Mouse (Mus musculus) MEL (cell line): Measurements from ENCODE around the gene Fam193b. TPM values are rescaled to one million over a fixed set of nuclear protein-coding genes. Genes with fewer than 3 reads are reported as not detected.

ENCODE experiments used
- DNase-seq: peaks from one replicate; pipeline ENCODE4 v3.0.0; 2011; ENCODE audit warnings: low read depth, low spot score
- H3K27ac ChIP-seq: 2 replicates; pipeline ENCODE4 v1.5.1; 2012; ENCODE audit warnings: low read depth, mild to moderate bottlenecking, control low read depth, low read length, moderate library complexity; ENCODE audit not compliant: control insufficient read depth
- H3K27me3 ChIP-seq, 2 experiments: fragments of 150-350 bp in 1 of 2; sonication (generic) in 1 of 2; 2 replicates each; pipeline ENCODE4 v1.6.1; 2012; ENCODE audit warnings: low read length in 2 of 2, mild to moderate bottlenecking in 2 of 2, improper control_type of control experiment in 1 of 2, moderate library complexity in 1 of 2; ENCODE audit not compliant: insufficient read depth in 2 of 2, control insufficient read depth in 1 of 2
- H3K36me3 ChIP-seq, 2 experiments: 2 replicates each; pipeline ENCODE4 v1.6.1; 2012 to 2014; ENCODE audit warnings: low read length in 2 of 2, improper control_type of control experiment in 1 of 2, inconsistent platforms in 1 of 2, mild to moderate bottlenecking in 1 of 2; ENCODE audit not compliant: insufficient read depth in 2 of 2, control insufficient read depth in 1 of 2
- H3K4me1 ChIP-seq, 2 experiments: fragments of 150-350 bp in 1 of 2; sonication (generic) in 1 of 2; 2 replicates each; pipeline ENCODE4 v1.6.1; 2012; ENCODE audit warnings: low read length in 2 of 2, improper control_type of control experiment in 1 of 2, mild to moderate bottlenecking in 1 of 2; ENCODE audit not compliant: insufficient read depth in 2 of 2, control insufficient read depth in 1 of 2
- H3K4me3 ChIP-seq, 2 experiments: fragments of 150-350 bp in 1 of 2; sonication (generic) in 1 of 2; 2 replicates each; pipeline ENCODE4 v1.5.1; 2012; ENCODE audit warnings: low read depth in 2 of 2, low read length in 2 of 2, mild to moderate bottlenecking in 2 of 2, moderate library complexity in 2 of 2, control low read depth in 1 of 2, improper control_type of control experiment in 1 of 2; ENCODE audit not compliant: control insufficient read depth in 1 of 2, insufficient read depth in 1 of 2
- H3K79me2 ChIP-seq: 2 replicates; pipeline ENCODE4 v1.6.1; 2012; ENCODE audit warnings: mild to moderate bottlenecking, low read length, moderate library complexity; ENCODE audit not compliant: control insufficient read depth, poor library complexity, insufficient read depth
- H3K9ac ChIP-seq: 2 replicates; pipeline ENCODE4 v1.6.1; 2012; ENCODE audit warnings: low read depth, mild to moderate bottlenecking, control low read depth, low read length, moderate library complexity; ENCODE audit not compliant: control insufficient read depth, poor library complexity, severe bottlenecking
- H3K9me3 ChIP-seq: fragments of 150-350 bp; sonication (generic); replicated peaks from 2 replicates; pipeline ENCODE4 v1.6.1; 2012; ENCODE audit warnings: mild to moderate bottlenecking, low read length, improper control_type of control experiment, moderate library complexity; ENCODE audit not compliant: insufficient read depth
- BHLHE40 ChIP-seq: IDR thresholded peaks from 2 replicates; pipeline ENCODE4 v1.6.1; 2012; ENCODE audit warnings: low read depth, mild to moderate bottlenecking, inconsistent platforms, low read length, improper control_type of control experiment, borderline replicate concordance
- CHD1 ChIP-seq: IDR thresholded peaks from 2 replicates; pipeline ENCODE4 v1.6.1; 2012; ENCODE audit warnings: low read depth, mild to moderate bottlenecking, inconsistent platforms, low read length, improper control_type of control experiment
- CHD2 ChIP-seq: IDR thresholded peaks from 2 replicates; pipeline ENCODE4 v1.6.1; 2011; ENCODE audit warnings: low read length, improper control_type of control experiment
- CTCF ChIP-seq, 3 experiments: IDR thresholded peaks in 2 of 3; conservative IDR thresholded peaks in 1 of 3; 2 replicates each; pipeline ENCODE4 v1.5.1; 2011 to 2012; ENCODE audit warnings: low read length in 3 of 3, low read depth in 2 of 3, mild to moderate bottlenecking in 2 of 3, improper control_type of control experiment in 1 of 3, inconsistent platforms in 1 of 3, mixed read lengths in 1 of 3, moderate library complexity in 1 of 3; ENCODE audit not compliant: control insufficient read depth in 1 of 3, insufficient read depth in 1 of 3, poor library complexity in 1 of 3, severe bottlenecking in 1 of 3
- E2F4 ChIP-seq: IDR thresholded peaks from 2 replicates; pipeline ENCODE4 v1.6.1; 2011; ENCODE audit warnings: low read depth, low read length, improper control_type of control experiment, borderline replicate concordance
- ELF1 ChIP-seq: IDR thresholded peaks from 2 replicates; pipeline ENCODE4 v1.6.1; 2014; ENCODE audit warnings: low read depth, mild to moderate bottlenecking, inconsistent platforms, low read length, improper control_type of control experiment, moderate library complexity
- EP300 ChIP-seq, 2 experiments: IDR thresholded peaks; 2 replicates each; pipeline ENCODE4 v1.6.1; 2011; ENCODE audit warnings: improper control_type of control experiment in 2 of 2, low read length in 2 of 2, low read depth in 1 of 2, mild to moderate bottlenecking in 1 of 2
- ETS1 ChIP-seq: IDR thresholded peaks from 2 replicates; pipeline ENCODE4 v1.6.1; 2012; ENCODE audit warnings: low read depth, mild to moderate bottlenecking, inconsistent platforms, low read length, improper control_type of control experiment, moderate library complexity
- GATA1 ChIP-seq: IDR thresholded peaks from 2 replicates; pipeline ENCODE4 v1.6.1; 2011; ENCODE audit warnings: low read depth, low read length, improper control_type of control experiment
- HCFC1 ChIP-seq: IDR thresholded peaks from 2 replicates; pipeline ENCODE4 v1.6.1; 2012; ENCODE audit warnings: low read depth, mild to moderate bottlenecking, inconsistent platforms, low read length, improper control_type of control experiment, moderate library complexity
- JUND ChIP-seq: IDR thresholded peaks from 2 replicates; pipeline ENCODE4 v1.6.1; 2011; ENCODE audit warnings: low read depth, mild to moderate bottlenecking, improper control_type of control experiment, low read length
- MAX ChIP-seq: IDR thresholded peaks from 2 replicates; pipeline ENCODE4 v1.6.1; 2011; ENCODE audit warnings: low read length, improper control_type of control experiment
- MAZ ChIP-seq: IDR thresholded peaks from 2 replicates; pipeline ENCODE4 v1.6.1; 2012; ENCODE audit warnings: low read depth, mild to moderate bottlenecking, inconsistent platforms, low read length, improper control_type of control experiment
- MEF2A ChIP-seq: IDR thresholded peaks from 2 replicates; pipeline ENCODE4 v1.6.1; 2014; ENCODE audit warnings: low read depth, mild to moderate bottlenecking, inconsistent platforms, low read length, improper control_type of control experiment; ENCODE audit not compliant: poor library complexity, insufficient replicate concordance, severe bottlenecking; ENCODE audit errors: extremely low read depth
- MXI1 ChIP-seq: IDR thresholded peaks from 2 replicates; pipeline ENCODE4 v1.6.1; 2011; ENCODE audit warnings: mild to moderate bottlenecking, low read depth, low read length, improper control_type of control experiment
- MYB ChIP-seq: IDR thresholded peaks from 2 replicates; pipeline ENCODE4 v1.6.1; 2011; ENCODE audit warnings: mild to moderate bottlenecking, low read depth, low read length, improper control_type of control experiment
- MYC ChIP-seq: IDR thresholded peaks from 2 replicates; pipeline ENCODE4 v1.6.1; 2011; ENCODE audit warnings: low read depth, mild to moderate bottlenecking, low read length, improper control_type of control experiment, moderate library complexity
- NELFE ChIP-seq: IDR thresholded peaks from 2 replicates; pipeline ENCODE4 v1.6.1; 2011; ENCODE audit warnings: low read depth, low read length, improper control_type of control experiment
- NRF1 ChIP-seq: IDR thresholded peaks from 2 replicates; pipeline ENCODE4 v1.6.1; 2014; ENCODE audit warnings: low read depth, mild to moderate bottlenecking, inconsistent platforms, low read length, improper control_type of control experiment, moderate library complexity; ENCODE audit not compliant: poor library complexity, insufficient read depth, severe bottlenecking
- POLR2A ChIP-seq, 2 experiments: IDR thresholded peaks; 2 replicates each; pipeline ENCODE4 v1.6.1; 2011 to 2012; ENCODE audit warnings: low read length in 2 of 2, mild to moderate bottlenecking in 2 of 2, control low read depth in 1 of 2, improper control_type of control experiment in 1 of 2, low read depth in 1 of 2, moderate library complexity in 1 of 2; ENCODE audit not compliant: control insufficient read depth in 1 of 2, insufficient read depth in 1 of 2, poor library complexity in 1 of 2
- POLR2AphosphoS2 ChIP-seq: IDR thresholded peaks from 2 replicates; pipeline ENCODE4 v1.6.1; 2011; ENCODE audit warnings: low read length, improper control_type of control experiment
- POLR2AphosphoS5 ChIP-seq: IDR thresholded peaks from 2 replicates; pipeline ENCODE4 v1.6.1; 2012; ENCODE audit warnings: low read depth, borderline replicate concordance, mild to moderate bottlenecking, inconsistent platforms, low read length, moderate library complexity, mixed read lengths
- RAD21 ChIP-seq: IDR thresholded peaks from 2 replicates; pipeline ENCODE4 v1.6.1; 2011; ENCODE audit warnings: mild to moderate bottlenecking, low read depth, low read length, improper control_type of control experiment
- RCOR1 ChIP-seq: IDR thresholded peaks from 2 replicates; pipeline ENCODE4 v1.6.1; 2012; ENCODE audit warnings: low read depth, mild to moderate bottlenecking, inconsistent platforms, low read length, improper control_type of control experiment
- SIN3A ChIP-seq: IDR thresholded peaks from 2 replicates; pipeline ENCODE4 v1.6.1; 2012; ENCODE audit warnings: low read length, improper control_type of control experiment, inconsistent platforms
- SMC3 ChIP-seq: IDR thresholded peaks from 2 replicates; pipeline ENCODE4 v1.6.1; 2011; ENCODE audit warnings: low read depth, low read length, improper control_type of control experiment
- TAL1 ChIP-seq: IDR thresholded peaks from 2 replicates; pipeline ENCODE4 v1.6.1; 2012; ENCODE audit warnings: mild to moderate bottlenecking, inconsistent platforms, low read length, moderate library complexity, mixed read lengths
- TBP ChIP-seq: IDR thresholded peaks from 2 replicates; pipeline ENCODE4 v1.8.0; 2011; ENCODE audit warnings: low read depth, low read length, improper control_type of control experiment
- TCF12 ChIP-seq: IDR thresholded peaks from 2 replicates; pipeline ENCODE4 v1.6.1; 2014; ENCODE audit warnings: low read depth, mild to moderate bottlenecking, inconsistent platforms, low read length, improper control_type of control experiment, moderate library complexity
- UBTF ChIP-seq: IDR thresholded peaks from 2 replicates; pipeline ENCODE4 v1.6.1; 2012; ENCODE audit warnings: low read depth, mild to moderate bottlenecking, inconsistent platforms, low read length, improper control_type of control experiment, moderate library complexity, borderline replicate concordance; ENCODE audit not compliant: insufficient read depth
- USF1 ChIP-seq: IDR thresholded peaks from 2 replicates; pipeline ENCODE4 v1.6.1; 2014; ENCODE audit warnings: low read depth, mild to moderate bottlenecking, inconsistent platforms, low read length, improper control_type of control experiment, moderate library complexity
- USF2 ChIP-seq, 2 experiments: IDR thresholded peaks; 2 replicates each; pipeline ENCODE4 v1.6.1; 2011 to 2012; ENCODE audit warnings: improper control_type of control experiment in 2 of 2, low read length in 2 of 2, borderline replicate concordance in 1 of 2, inconsistent platforms in 1 of 2, low read depth in 1 of 2, mild to moderate bottlenecking in 1 of 2; ENCODE audit not compliant: insufficient read depth in 1 of 2
- ZC3H11A ChIP-seq: IDR thresholded peaks from 2 replicates; pipeline ENCODE4 v1.6.1; 2012; ENCODE audit warnings: low read depth, mild to moderate bottlenecking, inconsistent platforms, low read length, improper control_type of control experiment
- ZKSCAN1 ChIP-seq: IDR thresholded peaks from 2 replicates; pipeline ENCODE4 v1.6.1; 2012; ENCODE audit warnings: low read depth, mild to moderate bottlenecking, inconsistent platforms, low read length, improper control_type of control experiment, moderate library complexity
- ZMIZ1 ChIP-seq: IDR thresholded peaks from 2 replicates; pipeline ENCODE4 v1.6.1; 2012; ENCODE audit warnings: low read depth, mild to moderate bottlenecking, inconsistent platforms, low read length, improper control_type of control experiment, moderate library complexity
- ZNF384 ChIP-seq: IDR thresholded peaks from 2 replicates; pipeline ENCODE4 v1.6.1; 2012; ENCODE audit warnings: low read depth, mild to moderate bottlenecking, inconsistent platforms, low read length, improper control_type of control experiment
- polyA plus RNA-seq, 2 experiments: library from polyadenylated mRNA; stranded (reverse) in 1 of 2; unstranded in 1 of 2; fragments of >175 nt in 1 of 2; fragments of >200 nt in 1 of 2; gene quantifications; 2 replicates each; pipeline versions ENCODE4 v1.2.1 to v1.2.4; 2012; ENCODE audit warnings: low replicate concordance in 2 of 2, low read depth in 1 of 2; ENCODE audit not compliant: insufficient read length in 2 of 2, insufficient read depth in 1 of 2, missing spikeins in 1 of 2
- total RNA-seq: library from RNA; depleted of rRNA; stranded (reverse); fragments of 300-350 nt; gene quantifications from 2 replicates; pipeline ENCODE4 v1.2.3, GENCODE M21; 2012

Gene Fam193b
- total and polyA plus RNA-seq, 3 experiments: 11.9 to 38.7 TPM; not detected in 1

DNA sequence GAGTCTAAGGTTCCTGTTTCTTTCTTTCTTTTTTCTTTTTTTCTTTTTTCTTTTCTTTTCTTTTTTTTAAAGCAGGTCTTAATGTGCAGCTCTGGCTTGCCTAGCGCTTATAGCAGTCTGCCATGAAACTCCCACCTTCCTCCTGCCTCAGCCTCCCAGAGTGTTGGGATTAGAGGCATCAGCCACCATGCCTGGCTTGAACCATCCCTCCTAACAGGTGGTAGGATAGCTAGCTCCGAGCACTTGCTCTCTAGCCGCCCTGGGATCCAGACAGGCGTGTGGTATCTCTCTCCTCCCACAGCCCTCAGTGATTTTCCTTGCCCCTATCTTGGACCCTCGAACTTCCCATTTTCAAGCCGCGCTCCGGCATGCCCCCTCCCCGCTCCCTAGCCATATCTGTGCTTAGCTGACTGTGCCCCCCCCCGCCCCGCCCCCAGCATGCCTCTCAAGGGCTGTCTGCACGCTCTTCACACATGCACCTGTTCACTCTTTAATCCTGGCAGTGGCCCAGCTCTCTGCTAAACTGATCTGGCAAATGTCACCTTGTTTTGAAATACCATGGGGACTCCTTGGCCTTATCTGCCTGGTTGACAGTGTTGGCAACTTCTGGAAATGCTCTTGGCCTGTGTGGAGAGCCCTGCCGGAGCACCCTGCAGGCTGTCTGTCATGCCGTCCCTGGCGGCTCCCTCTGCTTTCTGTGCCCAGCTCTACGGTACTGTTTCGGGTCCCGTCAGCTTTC lies 75.9 kb downstream of the Fam193b start:
- H3K79me2 ChIP-seq: no peaks in the 10 kb centered on the region
- no peak overlapping the region for H3K27ac ChIP-seq
- no peak overlapping the region for H3K4me3 ChIP-seq
- no peak overlapping the region for H3K9ac ChIP-seq
- no peaks in the 10 kb centered on the region for H3K9me3 ChIP-seq
- peaks cover 0 to 11% of the 10 kb centered on the region in 2 experiments; a peak in 2 of 4 replicates for H3K36me3 ChIP-seq
- DNase-seq: peak; percentile 94
- H3K4me1 ChIP-seq: peaks cover 0 to 15% of the 10 kb centered on the region in 2 experiments; a peak in 2 of 4 replicates
- H3K27me3 ChIP-seq: no peaks in the 10 kb centered on the region; a peak in 1 of 4 replicates
- TF ChIP-seq SIN3A: peak; percentile 95
- no peak for TF ChIP-seq ZC3H11A
- no peak for TF ChIP-seq NRF1
- peak; percentile 68; the same call in 1 of the 2 replicates for TF ChIP-seq BHLHE40
- TF ChIP-seq ZMIZ1: no peak
- TF ChIP-seq EP300 (IDR thresholded peaks at IDR 0.05; ENCODE audit: low read depth in 1 of 2, low read length in 2 of 2): peak in 1 of 2 experiments; percentile 74
- no peak for TF ChIP-seq UBTF
- TF ChIP-seq USF1: no peak
- no peak for TF ChIP-seq JUND
- TF ChIP-seq ZKSCAN1: no peak
- TF ChIP-seq ELF1: 0 out of 2 replicates have a peak, but pooled peaks have one; percentile 27
- no peak for TF ChIP-seq TBP
- TF ChIP-seq E2F4: no peak
- peak; percentile 38 for TF ChIP-seq TAL1
- TF ChIP-seq ETS1: peak; percentile 95
- TF ChIP-seq MXI1: peak; percentile 94
- peak; percentile 93 for TF ChIP-seq RCOR1
- TF ChIP-seq POLR2AphosphoS5: no peak
- no peak for TF ChIP-seq MYC
- TF ChIP-seq MAX: peak; percentile 61
- TF ChIP-seq CHD1: no peak
- TF ChIP-seq POLR2A (IDR thresholded peaks at IDR 0.05; ENCODE audit: control insufficient read depth in 1 of 2, insufficient read depth in 1 of 2, low read depth in 1 of 2, low read length in 2 of 2, poor library complexity in 1 of 2): no peak
- TF ChIP-seq USF2 (IDR thresholded peaks at IDR 0.05; ENCODE audit: borderline replicate concordance in 1 of 2, insufficient read depth in 1 of 2, low read depth in 1 of 2, low read length in 2 of 2): no peak
- 0 out of 2 replicates have a peak, but pooled peaks have one; percentile 41 for TF ChIP-seq MEF2A
- no peak for TF ChIP-seq CTCF (IDR thresholded peaks at IDR 0.05 in 2 of 3, conservative IDR thresholded peaks at IDR 0.05 in 1 of 3; ENCODE audit: control insufficient read depth in 1 of 3, insufficient read depth in 1 of 3, low read depth in 2 of 3, low read length in 3 of 3, poor library complexity in 1 of 3, severe bottlenecking in 1 of 3)
- no peak for TF ChIP-seq POLR2AphosphoS2
- peak; percentile 96 for TF ChIP-seq MAZ
- no peak for TF ChIP-seq MYB
- no peak for TF ChIP-seq RAD21
- peak; percentile 93 for TF ChIP-seq TCF12
- peak; percentile 73 for TF ChIP-seq GATA1
- TF ChIP-seq ZNF384: no peak
- no peak for TF ChIP-seq SMC3
- TF ChIP-seq HCFC1: peak; percentile 48
- no peak for TF ChIP-seq CHD2
- no peak for TF ChIP-seq NELFE
